Mouse (Mus musculus): ENCODE measurements at regions not wholly inside any gene's neighbourhood (a gene's known extent, or its start where the extent isn't known, plus 50 kb on each side); places are given as distances from the start of the nearest gene placed in this dataset.

- no peak for TF ChIP-seq CTCF (conservative IDR thresholded peaks at IDR 0.05; ENCODE audit: insufficient read depth, insufficient read length, low read depth, low read length)
- no peak for TF ChIP-seq POLR2A (IDR thresholded peaks at IDR 0.05; ENCODE audit: low read depth, low read length)
Observed at GRCm38 (mm10) chr15:60554587-60554986, 299.0 kb downstream of the Fam84b start.
